Mouse (Mus musculus): ENCODE data around the gene Rangap1. TPM values are rescaled to one million over a fixed set of nuclear protein-coding genes. Genes with fewer than 3 reads are reported as not detected.

Rangap1 gene
- 134 and 139 TPM in 2 replicates for polyA plus RNA-seq (2014; fragmentation: Nextera tagmentation; extraction: Ambion mirVana)

- Histone ChIP-seq H3K4me2 (peak within 1 kb of the TSS; percentile 91), H3K36me3 (ENCODE audit: control insufficient read depth, insufficient read depth, low read length) (no peaks in the 10 kb centered on the region), H3K27ac (ENCODE audit: low read depth, low read length) (peak within 1 kb of the TSS; percentile 85), H3K4me1 (replicated peaks; ENCODE audit: control insufficient read depth, insufficient read depth, low read length) (peaks cover 12% of the 10 kb centered on the region), H3K27me3 (replicated peaks; ENCODE audit: control insufficient read depth, insufficient read depth, low read length) (no peaks in the 10 kb centered on the region), H3K9ac (ENCODE audit: low read depth, low read length) (peak within 1 kb of the TSS; percentile 94), H3K4me3 (ENCODE audit: low read depth, low read length) (peak within 1 kb of the TSS; percentile 79), H3K9me3 (ENCODE audit: control insufficient read depth, low read length) (no peaks in the 10 kb centered on the region)
- DNase-seq (ENCODE audit: low spot score), result peak; percentile 83
- ATAC-seq (replicated peaks; ENCODE audit: low FRiP score), result peak; percentile 81
- WGBS, result under 1% methylated on average over 61 of the region's 65 CpGs
Observed at GRCm38 (mm10) chr15:81744992-81745600, at the start of gene Rangap1, which contains the start of gene Zc3h7b. TSS of gene Rangap1 (minus strand) at chr15:81745530. TSS of gene Zc3h7b (plus strand) at chr15:81745057.

- 76% methylated on average over 9 of the region's 9 CpGs for WGBS
- no peaks in the 10 kb centered on the region for H3K9me3 ChIP-seq (ENCODE audit: control insufficient read depth, low read length)
- H3K27ac ChIP-seq (ENCODE audit: low read depth, low read length), result no peak overlapping the region
- peaks cover 4% of the 10 kb centered on the region; the same call in 1 of the 2 replicates for H3K4me1 ChIP-seq (replicated peaks; ENCODE audit: control insufficient read depth, insufficient read depth, low read length)
- peaks cover 22% of the 10 kb centered on the region for H3K36me3 ChIP-seq (ENCODE audit: control insufficient read depth, insufficient read depth, low read length)
- no peak overlapping the region for H3K4me3 ChIP-seq (ENCODE audit: low read depth, low read length)
- no peaks in the 10 kb centered on the region for H3K27me3 ChIP-seq (replicated peaks; ENCODE audit: control insufficient read depth, insufficient read depth, low read length)
- no peak overlapping the region for H3K4me2 ChIP-seq
- ATAC-seq (replicated peaks; ENCODE audit: low FRiP score), result peak; percentile 60
- no peak for DNase-seq (ENCODE audit: low spot score)
- H3K9ac ChIP-seq (ENCODE audit: low read depth, low read length), result no peak overlapping the region
Observed at GRCm38 (mm10) chr15:81792444-81792843, 47.1 kb upstream of the Rangap1 start.

- no peak for ATAC-seq (replicated peaks; ENCODE audit: low FRiP score)
- 91% methylated on average over 13 of the region's 13 CpGs for WGBS
- peaks cover 43% of the 10 kb centered on the region for H3K36me3 ChIP-seq (ENCODE audit: control insufficient read depth, insufficient read depth, low read length)
- DNase-seq (ENCODE audit: low spot score), result no peak
- peaks cover 4% of the 10 kb centered on the region; the same call in 1 of the 2 replicates for H3K4me1 ChIP-seq (replicated peaks; ENCODE audit: control insufficient read depth, insufficient read depth, low read length)
- H3K27ac ChIP-seq (ENCODE audit: low read depth, low read length), result no peak overlapping the region
- no peak overlapping the region for H3K4me3 ChIP-seq (ENCODE audit: low read depth, low read length)
- H3K9me3 ChIP-seq (ENCODE audit: control insufficient read depth, low read length), result no peaks in the 10 kb centered on the region
- no peak overlapping the region for H3K4me2 ChIP-seq
- H3K27me3 ChIP-seq (replicated peaks; ENCODE audit: control insufficient read depth, insufficient read depth, low read length), result no peaks in the 10 kb centered on the region
- no peak overlapping the region for H3K9ac ChIP-seq (ENCODE audit: low read depth, low read length)
Observed at GRCm38 (mm10) chr15:81787525-81787924, 42.2 kb upstream of the Rangap1 start.

- Histone ChIP-seq H3K9ac (ENCODE audit: low read depth, low read length) (no peak overlapping the region), H3K27me3 (replicated peaks; ENCODE audit: control insufficient read depth, insufficient read depth, low read length) (no peaks in the 10 kb centered on the region), H3K27ac (ENCODE audit: low read depth, low read length) (no peak overlapping the region), H3K36me3 (ENCODE audit: control insufficient read depth, insufficient read depth, low read length) (peaks cover 40% of the 10 kb centered on the region), H3K4me2 (no peak overlapping the region), H3K4me1 (replicated peaks; ENCODE audit: control insufficient read depth, insufficient read depth, low read length) (no peaks in the 10 kb centered on the region), H3K4me3 (ENCODE audit: low read depth, low read length) (no peak overlapping the region), H3K9me3 (ENCODE audit: control insufficient read depth, low read length) (no peaks in the 10 kb centered on the region)
- DNase-seq (ENCODE audit: low spot score) (no peak), ATAC-seq (replicated peaks; ENCODE audit: low FRiP score) (no peak)
- 94% methylated on average over 8 of the region's 8 CpGs for WGBS
Observed at GRCm38 (mm10) chr15:81785701-81786100, 40.4 kb upstream of the Rangap1 start.

DNA sequence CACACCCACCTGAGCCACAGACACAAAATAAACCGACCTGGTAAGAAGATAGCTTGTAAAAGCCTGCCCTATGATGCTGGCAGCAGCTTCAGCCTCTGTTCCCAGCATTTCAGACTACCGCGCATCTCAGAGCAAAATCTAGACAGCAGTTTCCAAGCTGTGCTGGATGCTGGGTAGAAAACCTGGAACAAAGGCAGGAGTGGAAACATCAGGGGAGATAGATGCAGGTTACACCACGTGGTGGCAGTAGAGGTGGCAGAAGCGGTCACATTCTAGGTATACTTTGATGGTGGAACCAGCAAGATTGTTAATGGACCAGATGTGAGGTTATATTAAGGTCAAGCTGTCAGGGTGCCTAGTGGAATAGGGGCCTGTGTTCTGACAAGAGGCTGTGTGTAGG, 39.4 kb upstream of the Rangap1 start:
- no peaks in the 10 kb centered on the region for H3K27me3 ChIP-seq (replicated peaks; ENCODE audit: control insufficient read depth, insufficient read depth, low read length)
- ATAC-seq (replicated peaks; ENCODE audit: low FRiP score), result no peak

DNA sequence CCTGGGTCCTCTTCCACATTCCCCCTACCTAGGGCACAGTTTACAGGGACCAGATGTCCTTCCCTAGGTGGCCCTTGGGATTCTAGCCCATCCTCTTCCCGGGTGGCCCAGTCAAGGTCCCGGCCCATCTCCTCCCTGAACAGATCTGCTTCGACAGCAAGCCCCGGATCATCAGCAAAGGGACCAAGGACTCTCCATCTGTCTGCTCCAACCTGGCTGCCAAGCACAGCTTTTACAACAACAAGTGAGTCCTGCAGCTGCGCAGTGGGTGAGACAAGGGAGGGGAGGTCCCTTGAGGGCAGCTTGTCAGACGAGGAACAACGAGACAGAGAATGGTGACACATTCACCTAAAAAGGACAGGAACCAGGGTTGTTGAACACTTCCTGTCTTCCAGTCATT, 36.5 kb upstream of the Rangap1 start:
- Histone ChIP-seq H3K4me2 (no peak overlapping the region), H3K4me3 (ENCODE audit: low read depth, low read length) (no peak overlapping the region), H3K9ac (ENCODE audit: low read depth, low read length) (no peak overlapping the region), H3K27ac (ENCODE audit: low read depth, low read length) (no peak overlapping the region), H3K9me3 (ENCODE audit: control insufficient read depth, low read length) (no peaks in the 10 kb centered on the region), H3K4me1 (replicated peaks; ENCODE audit: control insufficient read depth, insufficient read depth, low read length) (peaks cover 10% of the 10 kb centered on the region), H3K36me3 (ENCODE audit: control insufficient read depth, insufficient read depth, low read length) (peaks cover 44% of the 10 kb centered on the region), H3K27me3 (replicated peaks; ENCODE audit: control insufficient read depth, insufficient read depth, low read length) (no peaks in the 10 kb centered on the region)
- DNase-seq (ENCODE audit: low spot score) (no peak), ATAC-seq (replicated peaks; ENCODE audit: low FRiP score) (no peak)
- 89% methylated on average over 7 of the region's 7 CpGs for WGBS

More for the DNA sequence above, 39.4 kb upstream of the Rangap1 start:
- Histone ChIP-seq H3K36me3 (ENCODE audit: control insufficient read depth, insufficient read depth, low read length) (peaks cover 46% of the 10 kb centered on the region), H3K4me3 (ENCODE audit: low read depth, low read length) (no peak overlapping the region), H3K9me3 (ENCODE audit: control insufficient read depth, low read length) (no peaks in the 10 kb centered on the region), H3K4me1 (replicated peaks; ENCODE audit: control insufficient read depth, insufficient read depth, low read length) (no peaks in the 10 kb centered on the region), H3K4me2 (no peak overlapping the region), H3K9ac (ENCODE audit: low read depth, low read length) (no peak overlapping the region), H3K27ac (ENCODE audit: low read depth, low read length) (no peak overlapping the region)
- DNase-seq (ENCODE audit: low spot score), result no peak
- 67% methylated on average over 5 of the region's 5 CpGs for WGBS

DNA sequence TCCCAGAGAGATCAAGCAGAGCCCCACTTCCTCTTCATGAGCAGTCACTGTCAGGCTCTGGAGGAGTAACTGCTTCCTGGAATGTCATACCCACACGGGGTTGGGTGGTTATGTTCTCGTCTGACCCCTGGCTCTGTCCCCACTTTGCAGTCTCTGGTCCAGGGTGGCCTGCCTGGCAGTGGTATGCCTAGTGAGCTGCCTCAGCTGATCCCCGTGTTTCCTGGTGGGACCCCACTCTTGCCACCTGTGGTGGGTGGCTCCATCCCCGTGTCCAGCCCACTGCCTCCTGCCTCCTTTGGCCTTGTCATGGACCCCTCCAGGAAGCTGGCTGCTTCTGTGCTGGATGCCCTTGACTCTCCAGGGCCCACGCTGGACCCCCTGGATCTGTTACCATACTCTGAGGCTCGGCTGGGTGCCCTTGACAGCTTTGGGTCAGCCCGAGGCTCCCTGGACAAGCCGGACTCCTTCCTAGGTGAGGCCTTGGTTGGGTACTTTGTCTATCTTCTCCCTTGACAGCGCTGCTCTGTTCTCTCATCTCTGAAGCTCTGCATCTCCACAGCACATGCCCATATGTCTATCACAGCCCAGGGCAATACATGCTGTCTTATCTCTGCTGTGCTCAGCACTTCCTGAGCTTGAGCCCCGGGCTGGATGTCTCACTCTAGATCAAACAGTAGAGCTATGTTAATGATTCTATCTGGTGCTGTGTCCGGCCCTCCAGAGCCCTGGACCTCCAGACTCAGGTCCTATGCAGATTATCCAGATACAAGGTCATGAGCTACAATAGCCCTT, 31.5 kb upstream of the Rangap1 start:
- H3K36me3 ChIP-seq (ENCODE audit: control insufficient read depth, insufficient read depth, low read length), result peaks cover 16% of the 10 kb centered on the region
- ATAC-seq (replicated peaks; ENCODE audit: low FRiP score) (peak; percentile 65), DNase-seq (ENCODE audit: low spot score) (no peak)

DNA sequence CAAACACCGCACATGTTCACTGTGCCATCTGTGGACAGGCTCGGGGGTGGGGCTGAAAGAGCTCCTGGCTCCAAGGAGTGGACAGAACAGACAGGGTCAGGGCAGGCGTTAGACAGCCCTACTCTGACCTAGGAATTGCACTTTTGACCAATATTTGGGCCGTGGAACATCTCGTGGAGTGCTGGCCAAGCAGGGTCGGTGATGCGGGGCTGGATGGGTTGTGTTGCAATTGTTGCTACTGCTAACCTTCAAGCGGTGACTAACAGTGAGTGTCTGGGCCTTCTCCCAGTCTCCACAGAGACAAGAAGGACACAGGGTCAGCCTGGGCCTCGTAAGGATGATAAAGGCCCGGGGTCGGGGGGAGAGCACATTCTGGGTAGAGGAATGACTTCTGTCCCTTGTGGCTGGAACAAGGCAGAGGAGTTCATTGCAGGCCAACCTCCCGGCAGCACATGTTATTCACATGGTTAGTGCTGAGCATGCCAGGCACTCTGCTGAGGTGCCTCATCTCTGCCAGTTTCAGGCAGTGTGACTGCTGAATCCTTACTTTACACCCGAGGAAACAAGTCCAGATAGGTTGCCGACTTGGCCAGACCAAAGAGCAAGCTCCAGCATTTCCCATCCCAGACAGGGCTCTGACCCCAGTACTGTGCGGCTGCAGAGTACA, 29.3 kb upstream of the Rangap1 start:
- DNase-seq (ENCODE audit: low spot score) (no peak), ATAC-seq (replicated peaks; ENCODE audit: low FRiP score) (no peak)
- no peak overlapping the region for H3K4me3 ChIP-seq (ENCODE audit: low read depth, low read length)
- H3K27ac ChIP-seq (ENCODE audit: low read depth, low read length), result no peak overlapping the region
- H3K9me3 ChIP-seq (ENCODE audit: control insufficient read depth, low read length), result no peaks in the 10 kb centered on the region
- WGBS, result 84% methylated on average over 15 of the region's 15 CpGs
- H3K9ac ChIP-seq (ENCODE audit: low read depth, low read length), result no peak overlapping the region
- H3K4me1 ChIP-seq (replicated peaks; ENCODE audit: control insufficient read depth, insufficient read depth, low read length), result peaks cover 13% of the 10 kb centered on the region
- peaks cover 14% of the 10 kb centered on the region for H3K36me3 ChIP-seq (ENCODE audit: control insufficient read depth, insufficient read depth, low read length)
- no peaks in the 10 kb centered on the region for H3K27me3 ChIP-seq (replicated peaks; ENCODE audit: control insufficient read depth, insufficient read depth, low read length)
- no peak overlapping the region for H3K4me2 ChIP-seq

More for the DNA sequence above, 31.5 kb upstream of the Rangap1 start:
- 52% methylated on average over 11 of the region's 11 CpGs for WGBS
- H3K27me3 ChIP-seq (replicated peaks; ENCODE audit: control insufficient read depth, insufficient read depth, low read length), result no peaks in the 10 kb centered on the region
- H3K9ac ChIP-seq (ENCODE audit: low read depth, low read length), result no peak overlapping the region
- H3K4me3 ChIP-seq (ENCODE audit: low read depth, low read length), result no peak overlapping the region
- no peaks in the 10 kb centered on the region for H3K9me3 ChIP-seq (ENCODE audit: control insufficient read depth, low read length)
- H3K27ac ChIP-seq (ENCODE audit: low read depth, low read length), result no peak overlapping the region
- no peak overlapping the region for H3K4me2 ChIP-seq
- peaks cover 13% of the 10 kb centered on the region for H3K4me1 ChIP-seq (replicated peaks; ENCODE audit: control insufficient read depth, insufficient read depth, low read length)

All from liver, embryonic 11.5 days (tissue).